Mouse (Mus musculus): Measurements from ENCODE around the gene Slc15a3. TPM values are rescaled to one million over a fixed set of nuclear protein-coding genes. Genes with fewer than 3 reads are reported as not detected.

The Slc15a3 gene
- total and polyA plus RNA-seq, 2 experiments from 2014 or later = 0.33 to 1.3 TPM

DNA sequence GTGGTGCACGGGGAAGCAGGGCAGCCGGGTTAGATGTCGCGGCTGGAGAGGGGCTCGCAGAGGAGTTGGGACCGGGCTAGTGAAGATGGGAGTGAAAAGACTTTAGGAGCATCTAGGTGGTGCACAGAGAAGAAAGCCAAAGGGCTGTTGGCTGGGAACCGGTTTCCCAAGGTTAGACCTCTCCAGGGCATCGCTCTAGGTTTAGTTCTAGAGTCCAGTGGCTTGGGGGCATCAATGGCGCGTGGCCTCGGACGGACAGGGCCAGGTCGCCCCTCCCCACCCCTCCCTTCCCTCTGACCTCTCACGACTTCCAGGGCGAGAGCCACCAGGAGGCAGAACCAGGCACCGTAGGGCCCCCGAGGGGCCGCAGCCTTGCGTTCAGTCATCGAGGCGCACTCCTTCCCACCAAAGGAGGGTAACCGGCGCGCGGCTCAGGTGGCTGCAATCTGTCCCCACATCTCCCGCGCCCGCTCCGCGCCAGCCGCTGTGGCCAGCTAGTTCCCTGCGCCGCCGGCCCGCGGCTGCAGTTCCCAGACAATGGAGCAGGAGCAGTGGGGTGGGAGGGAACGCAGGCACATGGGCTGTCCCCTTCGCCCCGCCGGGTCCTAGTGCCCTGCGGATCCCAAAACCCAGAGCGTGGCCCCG, 29.8 kb downstream of the Slc15a3 start:
- Histone ChIP-seq H3K9me3 (ENCODE audit: low read length) (no peaks in the 10 kb centered on the region), H3K27ac (ENCODE audit: low read depth, low read length) (peak overlapping the region; percentile 88), H3K4me3 (ENCODE audit: low read depth, low read length) (peak overlapping the region; percentile 58), H3K27me3 (ENCODE audit: insufficient read depth, low read length) (no peaks in the 10 kb centered on the region), H3K4me1 (ENCODE audit: insufficient read depth, low read length) (peaks cover 9% of the 10 kb centered on the region; the same call in 1 of the 2 replicates), H3K9ac (replicated peaks; ENCODE audit: low read length, poor library complexity, severe bottlenecking) (peak overlapping the region; percentile 76), H3K36me3 (ENCODE audit: insufficient read depth, low read length) (peaks cover 47% of the 10 kb centered on the region), H3K4me2 (ENCODE audit: low read depth, low read length, poor library complexity, severe bottlenecking) (peak overlapping the region; percentile 88)
- DNase-seq (ENCODE audit: low spot score) (peak; percentile 89), ATAC-seq (ENCODE audit: low FRiP score) (peak; percentile 90)
- WGBS = under 1% methylated on average over 42 of the region's 43 CpGs
- peak; percentile 42 for TF ChIP-seq CTCF (IDR thresholded peaks at IDR 0.05)

GRCm38 (mm10) chr19:10869886-10870527, 30.5 kb downstream of the Slc15a3 start, which contains the start of gene Tmem132a:
Gene Tmem132a, minus strand, starts transcription at chr19:10869940.
- TF ChIP-seq CTCF (IDR thresholded peaks at IDR 0.05) = peak; percentile 19; the same call in 1 of the 2 replicates
- H3K4me2 ChIP-seq (ENCODE audit: low read depth, low read length, poor library complexity, severe bottlenecking) = peak within 1 kb of the TSS; percentile 88
- peaks cover 9% of the 10 kb centered on the region; the same call in 1 of the 2 replicates for H3K4me1 ChIP-seq (ENCODE audit: insufficient read depth, low read length)
- ATAC-seq (ENCODE audit: low FRiP score) (peak; percentile 21; the same call in 1 of the 2 replicates), DNase-seq (ENCODE audit: low spot score) (peak; percentile 30)
- WGBS = 3% methylated on average over 8 of the region's 8 CpGs
- peak within 1 kb of the TSS; percentile 76 for H3K9ac ChIP-seq (replicated peaks; ENCODE audit: low read length, poor library complexity, severe bottlenecking)
- peak within 1 kb of the TSS; percentile 58 for H3K4me3 ChIP-seq (ENCODE audit: low read depth, low read length)
- no peaks in the 10 kb centered on the region for H3K9me3 ChIP-seq (ENCODE audit: low read length)
- peak within 1 kb of the TSS; percentile 88 for H3K27ac ChIP-seq (ENCODE audit: low read depth, low read length)
- no peaks in the 10 kb centered on the region for H3K27me3 ChIP-seq (ENCODE audit: insufficient read depth, low read length)
- H3K36me3 ChIP-seq (ENCODE audit: insufficient read depth, low read length) = peaks cover 41% of the 10 kb centered on the region

GRCm38 (mm10) chr19:10870676-10871075, 31.1 kb downstream of the Slc15a3 start:
- ATAC-seq (ENCODE audit: low FRiP score) (no peak), DNase-seq (ENCODE audit: low spot score) (no peak)
- Histone ChIP-seq H3K9ac (replicated peaks; ENCODE audit: low read length, poor library complexity, severe bottlenecking) (0 out of 2 replicates have a peak overlapping the region, but pooled peaks have one; percentile 13), H3K4me1 (ENCODE audit: insufficient read depth, low read length) (peaks cover 9% of the 10 kb centered on the region; the same call in 1 of the 2 replicates), H3K4me2 (ENCODE audit: low read depth, low read length, poor library complexity, severe bottlenecking) (no peak overlapping the region), H3K36me3 (ENCODE audit: insufficient read depth, low read length) (peaks cover 35% of the 10 kb centered on the region), H3K9me3 (ENCODE audit: low read length) (no peaks in the 10 kb centered on the region), H3K4me3 (ENCODE audit: low read depth, low read length) (no peak overlapping the region), H3K27me3 (ENCODE audit: insufficient read depth, low read length) (no peaks in the 10 kb centered on the region), H3K27ac (ENCODE audit: low read depth, low read length) (peak overlapping the region; percentile 88; the same call in 1 of the 2 replicates)
- no peak for TF ChIP-seq CTCF (IDR thresholded peaks at IDR 0.05)
- WGBS = 90% methylated on average over 3 of the region's 3 CpGs

- peaks cover 31% of the 10 kb centered on the region for H3K36me3 ChIP-seq (ENCODE audit: insufficient read depth, low read length)
- no peak overlapping the region for H3K4me2 ChIP-seq (ENCODE audit: low read depth, low read length, poor library complexity, severe bottlenecking)
- DNase-seq (ENCODE audit: low spot score) = no peak
- WGBS = 84% methylated on average over 14 of the region's 14 CpGs
- H3K27ac ChIP-seq (ENCODE audit: low read depth, low read length) = no peak overlapping the region
- no peak for ATAC-seq (ENCODE audit: low FRiP score)
- peaks cover 9% of the 10 kb centered on the region; the same call in 1 of the 2 replicates for H3K4me1 ChIP-seq (ENCODE audit: insufficient read depth, low read length)
- no peaks in the 10 kb centered on the region for H3K27me3 ChIP-seq (ENCODE audit: insufficient read depth, low read length)
- no peak for TF ChIP-seq CTCF (IDR thresholded peaks at IDR 0.05)
- H3K4me3 ChIP-seq (ENCODE audit: low read depth, low read length) = no peak overlapping the region
- no peaks in the 10 kb centered on the region for H3K9me3 ChIP-seq (ENCODE audit: low read length)
- no peak overlapping the region for H3K9ac ChIP-seq (replicated peaks; ENCODE audit: low read length, poor library complexity, severe bottlenecking)
These were observed 31.9 kb downstream of the Slc15a3 start for GRCm38 (mm10) chr19:10871328-10871961.

GRCm38 (mm10) chr19:10878201-10878837, 38.8 kb downstream of the Slc15a3 start:
- Histone ChIP-seq H3K4me1 (ENCODE audit: insufficient read depth, low read length) (peaks cover 8% of the 10 kb centered on the region), H3K4me3 (ENCODE audit: low read depth, low read length) (no peak overlapping the region), H3K4me2 (ENCODE audit: low read depth, low read length, poor library complexity, severe bottlenecking) (no peak overlapping the region), H3K9me3 (ENCODE audit: low read length) (no peaks in the 10 kb centered on the region), H3K36me3 (ENCODE audit: insufficient read depth, low read length) (peaks cover 7% of the 10 kb centered on the region; the same call in 1 of the 2 replicates), H3K27me3 (ENCODE audit: insufficient read depth, low read length) (no peaks in the 10 kb centered on the region), H3K9ac (replicated peaks; ENCODE audit: low read length, poor library complexity, severe bottlenecking) (no peak overlapping the region), H3K27ac (ENCODE audit: low read depth, low read length) (no peak overlapping the region)
- ATAC-seq (ENCODE audit: low FRiP score) = no peak
- no peak for TF ChIP-seq CTCF (IDR thresholded peaks at IDR 0.05)
- DNase-seq (ENCODE audit: low spot score) = no peak
- WGBS = 91% methylated on average over 7 of the region's 7 CpGs

Data from midbrain, postnatal 0 days (tissue).